Mouse (Mus musculus) CH12.LX (cell line): ENCODE measurements at regions not wholly inside any gene's neighbourhood (a gene's known extent, or its start where the extent isn't known, plus 50 kb on each side); places are given as distances from the start of the nearest gene placed in this dataset.

Source experiments
- CTCF ChIP-seq, 2 experiments: IDR thresholded peaks in 1 of 2; conservative IDR thresholded peaks in 1 of 2; 2 replicates each; pipeline ENCODE4 v1.5.1; 2011 to 2012; ENCODE audit warnings: low read depth in 2 of 2, low read length in 2 of 2, improper control_type of control experiment in 1 of 2, inconsistent platforms in 1 of 2, mild to moderate bottlenecking in 1 of 2, moderate library complexity in 1 of 2
- TBP ChIP-seq: conservative IDR thresholded peaks from 2 replicates; pipeline ENCODE4 v1.6.1; 2011; ENCODE audit warnings: low read depth, low read length, improper control_type of control experiment

DNA sequence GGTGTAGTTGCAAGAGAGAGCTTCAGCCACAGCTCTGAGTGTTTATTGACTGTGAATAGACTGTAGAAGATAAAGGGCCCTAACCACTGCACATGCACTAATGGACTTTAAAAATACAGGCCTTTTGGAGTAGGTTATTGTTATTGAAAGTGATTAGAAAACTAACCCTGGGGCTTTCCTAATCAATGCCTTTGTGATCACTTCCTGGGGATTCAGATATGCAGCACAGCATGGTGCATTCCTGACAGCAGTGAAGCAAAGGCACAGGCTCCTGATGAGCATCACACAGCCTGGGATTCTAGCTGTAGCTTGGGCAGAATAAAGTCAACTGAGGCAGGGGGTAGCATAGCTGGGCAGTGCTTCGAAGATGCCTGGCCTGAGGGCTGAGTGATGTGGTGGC lies 87.3 kb downstream of the Gm11077 start:
- TF ChIP-seq CTCF (conservative IDR thresholded peaks at IDR 0.05 in 1 of 2, IDR thresholded peaks at IDR 0.05 in 1 of 2; ENCODE audit: low read depth in 2 of 2, low read length in 2 of 2) (no peak), TBP (no peak)
